Mouse (Mus musculus) telencephalon, adult 2 months (tissue): Measurements from ENCODE around the gene Hdac8.

Source experiments
- DNase-seq: peaks from one replicate; pipeline ENCODE4 v3.0.0-alpha.2; 2011; ENCODE audit warnings: low read depth, low spot score

Hdac8 gene

GRCm38 (mm10) chrX:102504644-102505481, at the start of gene Hdac8:
Hdac8 (minus strand) TSS chrX:102505359.
- peak; percentile 58 for DNase-seq

GRCm38 (mm10) chrX:102509205-102509604, 4.0 kb upstream of the Hdac8 start:
- no peak for DNase-seq

GRCm38 (mm10) chrX:102504179-102504578, 980 bp downstream of the Hdac8 start:
- DNase-seq: no peak

GRCm38 (mm10) chrX:102493992-102494730, 11.0 kb downstream of the Hdac8 start:
- DNase-seq: no peak

DNA sequence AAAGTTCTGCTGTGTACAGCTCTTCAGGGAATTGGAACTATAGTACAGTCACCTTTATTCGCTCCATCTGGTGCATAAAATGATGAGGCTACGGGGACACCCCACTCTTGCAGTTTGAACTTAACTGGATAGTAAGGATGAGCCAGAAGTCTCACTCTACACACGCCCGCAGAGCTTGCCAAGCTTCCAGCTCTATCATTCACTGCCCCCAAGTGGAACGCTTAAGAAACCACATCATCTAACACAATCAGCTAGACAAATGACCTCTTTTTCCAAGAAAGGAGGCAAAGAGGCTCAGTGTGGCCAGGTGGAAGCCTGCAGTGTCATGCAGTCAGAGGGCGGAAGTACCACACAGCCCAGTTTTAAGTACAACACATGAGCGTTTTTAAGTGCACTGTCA, 19.6 kb downstream of the Hdac8 start:
- no peak for DNase-seq

GRCm38 (mm10) chrX:102479665-102480064, 25.5 kb downstream of the Hdac8 start:
- DNase-seq: no peak

- peak; percentile 27 for DNase-seq
Observed at GRCm38 (mm10) chrX:102478965-102479364, 26.2 kb downstream of the Hdac8 start.

DNA sequence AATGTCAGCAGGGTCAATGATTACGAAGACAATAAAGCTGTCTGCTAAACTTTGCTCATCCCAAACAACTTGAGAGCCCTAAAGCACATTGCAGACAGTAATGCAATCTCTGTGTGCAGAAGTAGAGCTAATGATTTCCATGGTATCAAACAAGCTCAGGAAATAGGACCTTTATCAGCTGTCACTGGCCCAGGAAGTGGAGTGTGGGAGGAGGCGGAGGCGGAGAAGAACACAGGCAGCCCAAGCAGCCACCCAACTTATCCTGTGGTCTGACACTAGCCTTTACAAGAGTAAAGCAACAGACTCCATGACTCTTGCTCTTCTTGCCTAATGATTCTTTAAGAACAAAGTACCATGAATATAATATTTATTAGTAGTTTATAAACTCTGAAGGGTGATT, 26.7 kb downstream of the Hdac8 start:
- no peak for DNase-seq

GRCm38 (mm10) chrX:102476784-102477183, 28.4 kb downstream of the Hdac8 start:
- peak; percentile 34 for DNase-seq

- DNase-seq: peak; percentile 70
Observed at GRCm38 (mm10) chrX:102475555-102475954, 29.6 kb downstream of the Hdac8 start.

GRCm38 (mm10) chrX:102418343-102419127, 86.6 kb downstream of the Hdac8 start:
- DNase-seq: no peak

DNA sequence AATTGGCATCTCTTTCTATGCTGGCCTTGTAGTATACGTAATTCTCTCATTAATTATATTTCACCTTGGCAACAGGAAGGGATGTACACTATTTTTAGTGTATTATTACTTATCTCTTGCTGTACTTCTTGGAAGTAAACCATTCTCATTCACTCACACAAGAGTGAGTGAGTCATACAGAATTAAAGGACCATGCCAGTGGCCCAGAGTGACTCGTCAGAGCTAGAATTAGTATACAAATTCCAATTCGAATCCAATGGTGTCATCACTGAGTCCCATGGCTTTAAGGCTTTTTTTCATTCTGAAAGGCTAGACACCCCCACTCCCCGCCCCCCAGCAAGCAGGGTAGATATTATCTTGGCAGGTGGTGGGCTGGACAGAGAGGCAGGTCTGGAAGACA, 88.2 kb downstream of the Hdac8 start:
- peak; percentile 1 for DNase-seq

DNA sequence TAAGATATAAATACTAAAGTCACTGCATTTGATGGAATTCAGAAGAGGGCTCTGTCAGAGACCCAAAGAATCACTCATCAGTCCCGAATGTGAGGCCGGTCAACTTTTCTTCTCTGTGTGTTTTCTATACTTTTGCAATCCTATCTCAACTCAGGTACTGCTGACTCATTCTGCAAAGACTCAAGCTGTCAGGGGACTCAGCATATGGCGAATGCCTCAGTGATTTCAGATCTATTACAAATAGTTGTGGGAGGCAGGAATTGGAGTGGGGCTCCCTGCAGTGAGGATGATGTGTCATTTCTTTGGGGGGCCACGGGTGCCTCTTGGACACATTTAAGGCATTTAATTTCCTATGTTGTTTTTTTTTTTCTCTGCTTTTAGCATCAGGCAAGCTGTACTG, 88.8 kb downstream of the Hdac8 start:
- peak; percentile 22 for DNase-seq

- no peak for DNase-seq
Observed at GRCm38 (mm10) chrX:102384765-102385164, 120.4 kb downstream of the Hdac8 start.

DNA sequence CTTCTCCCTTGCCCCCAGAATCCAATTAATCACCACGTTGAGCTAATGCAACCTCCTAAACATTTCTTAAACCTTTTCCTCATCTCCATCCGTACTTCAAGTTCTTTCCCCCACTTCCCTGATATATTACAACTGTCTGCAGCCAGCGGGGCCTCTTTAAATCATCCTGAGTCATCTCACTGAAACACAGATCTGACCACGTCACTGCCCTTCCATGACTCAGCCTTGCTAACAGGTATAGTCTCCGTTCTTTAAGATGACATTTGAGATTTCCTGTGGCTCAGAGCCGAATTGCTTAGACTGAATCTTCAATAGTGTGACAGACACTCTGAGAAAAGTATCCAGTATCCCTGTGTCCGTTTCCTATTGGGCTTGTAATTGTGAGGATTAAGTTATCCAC, 122.0 kb downstream of the Hdac8 start:
- DNase-seq: no peak

DNA sequence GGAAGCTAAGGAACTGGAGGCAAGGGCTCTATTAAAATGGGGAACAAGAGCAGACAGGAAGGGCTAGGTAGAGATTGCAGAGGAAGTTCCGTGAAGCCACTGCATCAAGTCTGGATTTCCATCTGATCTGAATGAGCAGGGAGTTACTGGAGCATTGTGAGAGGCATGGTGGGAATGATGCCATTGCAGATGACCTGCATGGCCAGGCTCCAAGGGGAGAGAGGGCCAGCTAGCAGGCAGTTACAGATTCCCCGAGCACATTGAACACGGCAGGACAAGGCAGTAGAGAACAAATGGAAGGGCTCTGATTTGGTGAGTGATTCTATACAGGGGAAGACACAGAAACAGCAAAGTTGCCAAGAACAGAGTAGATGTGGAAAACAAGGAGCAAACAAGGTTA, 138.6 kb downstream of the Hdac8 start:
- DNase-seq: no peak

- no peak for DNase-seq
Observed at GRCm38 (mm10) chrX:102362244-102362643, 142.9 kb downstream of the Hdac8 start.

- peak; percentile 26 for DNase-seq
Observed at GRCm38 (mm10) chrX:102353412-102353811, 151.7 kb downstream of the Hdac8 start.

GRCm38 (mm10) chrX:102349843-102350731, 155.1 kb downstream of the Hdac8 start:
- DNase-seq: no peak

- DNase-seq: no peak
Observed at GRCm38 (mm10) chrX:102348886-102349486, 156.2 kb downstream of the Hdac8 start.

DNA sequence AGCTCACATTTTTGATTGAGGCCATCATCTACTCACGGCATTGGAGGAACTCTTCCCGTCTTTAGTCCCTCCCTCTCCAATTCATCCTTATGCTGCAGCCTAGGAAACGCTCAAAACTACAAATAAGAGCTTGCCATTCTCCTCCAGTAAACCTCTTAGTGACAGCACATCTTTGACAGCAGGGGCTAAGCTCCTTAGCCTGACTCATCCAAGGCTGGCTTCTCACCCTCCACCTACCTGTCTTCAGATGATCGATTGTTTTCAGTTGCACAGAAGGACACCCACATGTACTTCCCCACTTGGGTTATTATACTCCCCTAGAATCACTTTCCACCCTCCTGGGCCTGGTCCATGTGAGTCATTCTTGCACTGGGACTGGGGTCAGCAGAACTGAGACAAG, 163.5 kb downstream of the Hdac8 start:
- DNase-seq: peak; percentile 16
